Mouse (Mus musculus): ENCODE results near the gene Serpina3n. TPM values are rescaled to one million over a fixed set of nuclear protein-coding genes. Genes with fewer than 3 reads are reported as not detected.
A peak's percentile ranks its signal among the peaks of the same experiment; 100 is the strongest.
"Not testable (repeated sequence)": the region's sequence is repeated elsewhere in the genome, so short reads cannot be mapped to it uniquely, and the experiment has no call there.

The Serpina3n gene
- total RNA-seq, 4 experiments from 2014 or later = 66.0 to 259 (median 118) TPM

- no peak for DNase-seq (ENCODE audit: low spot score in 2 of 2)
Measured at GRCm38 (mm10) chr12:104433951-104434735, 27.6 kb downstream of the Serpina3n start.

GRCm38 (mm10) chr12:104440087-104440760 lies 33.7 kb downstream of the Serpina3n start:
- DNase-seq (ENCODE audit: low spot score in 2 of 2) = peak; percentile 78 to 93

GRCm38 (mm10) chr12:104443716-104444115 lies 37.2 kb downstream of the Serpina3n start:
- DNase-seq (ENCODE audit: low spot score in 2 of 2) = no peak

- DNase-seq (ENCODE audit: low spot score in 2 of 2) = not testable (repeated sequence)
Measured at GRCm38 (mm10) chr12:104447056-104447455, 40.5 kb downstream of the Serpina3n start.

- DNase-seq (ENCODE audit: low spot score in 2 of 2) = peak in 1 of 2 experiments; percentile 26
Measured at GRCm38 (mm10) chr12:104448099-104448498, 41.6 kb downstream of the Serpina3n start.

- no peak for DNase-seq (ENCODE audit: low spot score in 2 of 2)
Measured at GRCm38 (mm10) chr12:104450257-104450656, 43.7 kb downstream of the Serpina3n start.

GRCm38 (mm10) chr12:104453002-104453401 lies 46.5 kb downstream of the Serpina3n start:
- no peak for DNase-seq (ENCODE audit: low spot score in 2 of 2)

GRCm38 (mm10) chr12:104459377-104459776 lies 52.8 kb downstream of the Serpina3n start:
- no peak for DNase-seq (ENCODE audit: low spot score in 2 of 2)

GRCm38 (mm10) chr12:104461372-104461771 lies 54.8 kb downstream of the Serpina3n start:
- no peak for DNase-seq (ENCODE audit: low spot score in 2 of 2)

Other genes with a start within 250 kb of the Serpina3n start
- under 1 TPM in 1 of 4 experiments, not detected in 3; 0.34 TPM for gene Serpina3f, start 192.2 kb upstream of the Serpina3n start, total RNA-seq (2022)
- gene Serpina3g, start 170.5 kb upstream of the Serpina3n start, total RNA-seq (2022) = 1 to 10 TPM; 1.9 to 3.1 (median 2.4) TPM
- gene Serpina3i, start 143.6 kb upstream of the Serpina3n start, total RNA-seq (2022) = 1 to 10 TPM; 1.2 to 2.3 (median 1.7) TPM
- gene Serpina3j, start 92.2 kb upstream of the Serpina3n start, total RNA-seq (2022) = not detected
- gene Serpina3k, start 68.2 kb upstream of the Serpina3n start, total RNA-seq (2022) = not detected
- 1 to 10 TPM in 1 of 4 experiments, under 1 TPM in 2, not detected in 1; 0.83 to 1.3 (median 0.97) TPM for gene Serpina3m, start 68.2 kb upstream of the Serpina3n start, total RNA-seq (2022)
- gene Gsc, start 66.6 kb downstream of the Serpina3n start, total RNA-seq (2022) = not detected